Mouse (Mus musculus): ENCODE data around the gene Psat1.

The Psat1 gene

DNA sequence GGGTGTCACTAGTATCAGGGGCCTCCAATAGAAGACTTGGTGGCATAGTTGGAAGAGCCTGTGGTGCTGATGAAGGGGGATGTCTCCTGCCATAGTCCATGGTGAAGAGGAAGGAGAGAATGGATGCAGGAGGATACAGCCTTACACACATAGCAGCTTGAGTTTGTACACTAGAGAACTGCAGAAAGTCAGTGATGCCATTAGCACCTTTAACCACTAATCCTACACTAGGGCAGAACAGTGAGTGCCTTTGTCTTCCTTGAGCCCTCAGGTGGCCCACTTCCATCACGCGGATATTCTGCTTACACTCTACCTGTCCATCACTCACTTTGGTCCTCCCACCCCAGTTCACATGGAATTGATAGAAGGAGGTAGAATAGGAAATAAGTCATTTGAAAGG is 83.0 kb downstream of the Psat1 start:
- DNase-seq (ENCODE audit: low spot score), result no peak

- DNase-seq (ENCODE audit: low spot score), result no peak
Observed at GRCm38 (mm10) chr19:15855379-15855778, 91.8 kb downstream of the Psat1 start.

All from yolk sac, embryonic 10.5 days (tissue).